Mouse (Mus musculus) myocyte (in vitro differentiated cells): ENCODE results near the gene Hmgxb4. TPM values are rescaled to one million over a fixed set of nuclear protein-coding genes. Genes with fewer than 3 reads are reported as not detected.

Experiments
- H3K27me3 ChIP-seq: one replicate; pipeline ENCODE4 v1.6.1; 2011; ENCODE audit not compliant: control insufficient read depth, insufficient read depth, insufficient read length
- H3K36me3 ChIP-seq: one replicate; pipeline ENCODE4 v1.6.1; 2011; ENCODE audit not compliant: control insufficient read depth, insufficient read depth
- H3K4me2 ChIP-seq: one replicate; pipeline ENCODE4 v1.6.1; 2011; ENCODE audit warnings: low read depth, control low read depth
- H3K4me3 ChIP-seq: one replicate; pipeline ENCODE4 v1.5.1; 2011; ENCODE audit warnings: mild to moderate bottlenecking, control low read depth, moderate library complexity
- H3K79me2 ChIP-seq: one replicate; pipeline ENCODE4 v1.6.1; 2011; ENCODE audit not compliant: control insufficient read depth, insufficient read depth
- H3ac ChIP-seq: one replicate; pipeline ENCODE4 v1.6.1; 2011; ENCODE audit not compliant: control insufficient read depth, insufficient read length
- CEBPB ChIP-seq: IDR thresholded peaks from 2 replicates; pipeline ENCODE4 v1.6.1; 2011; ENCODE audit warnings: mild to moderate bottlenecking, moderate library complexity; ENCODE audit not compliant: poor library complexity, insufficient read depth, severe bottlenecking
- E2F4 ChIP-seq: IDR thresholded peaks from one replicate; pipeline ENCODE4 v1.6.1; 2011; ENCODE audit warnings: mild to moderate bottlenecking, control low read depth, moderate library complexity; ENCODE audit not compliant: insufficient read depth
- MAX ChIP-seq: IDR thresholded peaks from one replicate; pipeline ENCODE4 v1.6.1; 2011; ENCODE audit warnings: low read depth, mild to moderate bottlenecking, control low read depth
- MYOD1 ChIP-seq, 3 experiments: IDR thresholded peaks; one replicate each; pipeline ENCODE4 v1.6.1; 2011; ENCODE audit warnings: control low read depth in 2 of 3, low read depth in 2 of 3, mild to moderate bottlenecking in 2 of 3, moderate library complexity in 1 of 3; ENCODE audit not compliant: insufficient read length in 2 of 3, control insufficient read depth in 1 of 3
- MYOG ChIP-seq, 3 experiments: IDR thresholded peaks; one replicate each; pipeline ENCODE4 v1.6.1; 2011; ENCODE audit warnings: control low read depth in 2 of 3, low read depth in 2 of 3, mild to moderate bottlenecking in 2 of 3; ENCODE audit not compliant: insufficient read length in 2 of 3, control insufficient read depth in 1 of 3, insufficient read depth in 1 of 3
- POLR2A ChIP-seq: IDR thresholded peaks from one replicate; pipeline ENCODE4 v1.6.1; 2011; ENCODE audit warnings: low read depth, mild to moderate bottlenecking, control low read depth, moderate library complexity; ENCODE audit not compliant: insufficient read length
- POLR2AphosphoS2 ChIP-seq: IDR thresholded peaks from one replicate; pipeline ENCODE4 v1.6.1; 2011; ENCODE audit warnings: low read depth, control low read depth; ENCODE audit not compliant: insufficient read length
- REST ChIP-seq: IDR thresholded peaks from one replicate; pipeline ENCODE4 v1.6.1; 2011; ENCODE audit warnings: mild to moderate bottlenecking, control low read depth, moderate library complexity; ENCODE audit not compliant: insufficient read depth, insufficient read length
- SRF ChIP-seq: IDR thresholded peaks from one replicate; pipeline ENCODE4 v1.6.1; 2011; ENCODE audit warnings: low read depth; ENCODE audit not compliant: control insufficient read depth, insufficient read length
- TCF12 ChIP-seq: IDR thresholded peaks from one replicate; pipeline ENCODE4 v1.6.1; 2011; ENCODE audit warnings: mild to moderate bottlenecking, control low read depth; ENCODE audit not compliant: poor library complexity, insufficient read depth, severe bottlenecking
- TCF3 ChIP-seq: IDR thresholded peaks from one replicate; pipeline ENCODE4 v1.6.1; 2011; ENCODE audit warnings: low read depth, control low read depth; ENCODE audit not compliant: insufficient read length
- USF1 ChIP-seq: IDR thresholded peaks from one replicate; pipeline ENCODE4 v1.6.1; 2011; ENCODE audit warnings: low read depth, mild to moderate bottlenecking, control low read depth, moderate library complexity
- polyA plus RNA-seq: library from polyadenylated mRNA; unstranded; fragments of >200 nt; fragmentation: generic; extraction: Trizol; gene quantifications from one replicate; pipeline ENCODE4 v1.2.1, GENCODE M21; 2012; ENCODE audit warnings: missing spikeins

The Hmgxb4 gene
- polyA plus RNA-seq, 1 experiment: 9.1 TPM

- H3K27me3 ChIP-seq: no peaks in the 10 kb centered on the region
- peaks cover 5% of the 10 kb centered on the region for H3K36me3 ChIP-seq
- no peak overlapping the region for H3K4me2 ChIP-seq
- TF ChIP-seq USF1 (no peak), POLR2A (no peak), REST (no peak), MAX (no peak), E2F4 (no peak), MYOG (IDR thresholded peaks at IDR 0.05; ENCODE audit: control insufficient read depth in 1 of 3, insufficient read depth in 1 of 3, insufficient read length in 2 of 3, low read depth in 2 of 3) (no peak), SRF (no peak), TCF12 (no peak), CEBPB (no peak), MYOD1 (IDR thresholded peaks at IDR 0.05; ENCODE audit: control insufficient read depth in 1 of 3, insufficient read length in 2 of 3, low read depth in 2 of 3) (no peak), POLR2AphosphoS2 (no peak), TCF3 (no peak)
- H3K79me2 ChIP-seq: no peaks in the 10 kb centered on the region
- H3ac ChIP-seq: no peak overlapping the region
- H3K4me3 ChIP-seq: no peak overlapping the region
Measured at GRCm38 (mm10) chr8:75067287-75067686, 74.1 kb downstream of the Hmgxb4 start.

- Histone ChIP-seq H3K36me3 (no peaks in the 10 kb centered on the region), H3K4me2 (no peak overlapping the region), H3K27me3 (no peaks in the 10 kb centered on the region), H3K79me2 (no peaks in the 10 kb centered on the region), H3K4me3 (no peak overlapping the region), H3ac (no peak overlapping the region)
- TF ChIP-seq POLR2AphosphoS2 (peak; percentile 82), TCF12 (no peak)
Measured at GRCm38 (mm10) chr8:75070297-75070696, 77.1 kb downstream of the Hmgxb4 start.

- no peak overlapping the region for H3ac ChIP-seq
- no peak overlapping the region for H3K4me2 ChIP-seq
- TF ChIP-seq CEBPB (no peak), SRF (no peak), MYOG (IDR thresholded peaks at IDR 0.05; ENCODE audit: control insufficient read depth in 1 of 3, insufficient read depth in 1 of 3, insufficient read length in 2 of 3, low read depth in 2 of 3) (no peak), POLR2AphosphoS2 (peak; percentile 77)
- H3K4me3 ChIP-seq: no peak overlapping the region
- no peaks in the 10 kb centered on the region for H3K79me2 ChIP-seq
- no peaks in the 10 kb centered on the region for H3K36me3 ChIP-seq
- H3K27me3 ChIP-seq: no peaks in the 10 kb centered on the region
Measured at GRCm38 (mm10) chr8:75071627-75072346, 78.6 kb downstream of the Hmgxb4 start.

GRCm38 (mm10) chr8:75074876-75075275 lies 81.7 kb downstream of the Hmgxb4 start:
- no peak overlapping the region for H3ac ChIP-seq
- no peaks in the 10 kb centered on the region for H3K36me3 ChIP-seq
- no peaks in the 10 kb centered on the region for H3K27me3 ChIP-seq
- no peak overlapping the region for H3K4me2 ChIP-seq
- H3K4me3 ChIP-seq: no peak overlapping the region
- TF ChIP-seq POLR2AphosphoS2: no peak
- H3K79me2 ChIP-seq: no peaks in the 10 kb centered on the region

- Histone ChIP-seq H3ac (no peak overlapping the region), H3K79me2 (no peaks in the 10 kb centered on the region), H3K27me3 (no peaks in the 10 kb centered on the region), H3K4me3 (no peak overlapping the region), H3K36me3 (no peaks in the 10 kb centered on the region), H3K4me2 (no peak overlapping the region)
- no peak for TF ChIP-seq CEBPB
- no peak for TF ChIP-seq E2F4
- no peak for TF ChIP-seq USF1
- no peak for TF ChIP-seq POLR2A
- TF ChIP-seq MAX: no peak
- no peak for TF ChIP-seq REST
- TF ChIP-seq TCF3: no peak
- TF ChIP-seq MYOD1 (IDR thresholded peaks at IDR 0.05; ENCODE audit: control insufficient read depth in 1 of 3, insufficient read length in 2 of 3, low read depth in 2 of 3): no peak
- no peak for TF ChIP-seq SRF
- TF ChIP-seq POLR2AphosphoS2: no peak
- TF ChIP-seq TCF12: no peak
- TF ChIP-seq MYOG (IDR thresholded peaks at IDR 0.05; ENCODE audit: control insufficient read depth in 1 of 3, insufficient read depth in 1 of 3, insufficient read length in 2 of 3, low read depth in 2 of 3): no peak
Measured at GRCm38 (mm10) chr8:75078215-75078614, 85.1 kb downstream of the Hmgxb4 start.

- Histone ChIP-seq H3K36me3 (no peaks in the 10 kb centered on the region), H3K27me3 (no peaks in the 10 kb centered on the region), H3K4me3 (no peak overlapping the region), H3K4me2 (no peak overlapping the region), H3ac (no peak overlapping the region), H3K79me2 (no peaks in the 10 kb centered on the region)
- TF ChIP-seq USF1 (no peak), TCF12 (no peak), POLR2A (no peak), POLR2AphosphoS2 (no peak), SRF (no peak), REST (no peak), MYOG (IDR thresholded peaks at IDR 0.05; ENCODE audit: control insufficient read depth in 1 of 3, insufficient read depth in 1 of 3, insufficient read length in 2 of 3, low read depth in 2 of 3) (no peak), E2F4 (no peak), CEBPB (no peak), TCF3 (no peak), MYOD1 (IDR thresholded peaks at IDR 0.05; ENCODE audit: control insufficient read depth in 1 of 3, insufficient read length in 2 of 3, low read depth in 2 of 3) (no peak), MAX (no peak)
Measured at GRCm38 (mm10) chr8:75078851-75079250, 85.7 kb downstream of the Hmgxb4 start.
